Mouse (Mus musculus): ENCODE results near the gene Atp13a2. TPM values are rescaled to one million over a fixed set of nuclear protein-coding genes. Genes with fewer than 3 reads are reported as not detected.

Atp13a2 gene
- polyA plus RNA-seq (2015; fragmentation: Nextera tagmentation; extraction: Ambion mirVana) = 10.9 and 11.7 TPM in 2 replicates

DNA sequence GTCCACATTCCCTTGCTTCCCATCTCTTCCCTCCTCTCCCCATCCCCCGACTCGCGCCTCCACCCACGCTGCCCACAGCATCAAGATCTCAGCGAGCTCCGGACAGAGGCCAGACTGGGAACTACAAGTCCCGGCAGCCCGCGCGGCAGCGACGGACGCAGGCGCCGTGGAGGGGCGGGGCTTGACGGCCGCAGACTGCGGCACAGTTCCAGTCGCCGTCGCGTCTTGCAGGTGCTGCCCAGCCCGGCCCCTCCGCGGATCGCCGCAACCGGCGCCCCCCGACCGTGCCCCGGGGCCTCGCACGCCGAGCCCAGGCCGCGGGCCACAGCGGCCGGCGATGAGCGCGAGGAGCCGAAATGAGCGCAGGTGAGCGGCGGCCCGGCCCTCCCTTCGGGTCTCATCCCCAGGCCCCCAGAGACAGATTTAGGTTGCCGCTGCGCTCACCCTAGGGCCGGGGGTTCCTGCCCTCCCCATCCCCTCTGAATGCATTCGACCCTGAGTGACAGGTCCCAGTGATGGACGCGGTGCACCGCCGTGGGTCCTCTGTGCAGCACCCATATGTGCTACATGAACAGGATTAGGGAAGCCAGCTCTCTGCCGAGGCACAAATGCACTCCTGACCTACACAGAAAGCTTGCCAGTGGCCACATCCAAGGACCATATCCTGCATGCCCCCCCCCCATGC lies at the start of gene Atp13a2:
Gene Atp13a2 (plus strand): TSS at position 163 of the 685 bp plus-strand sequence.
- H3K27ac ChIP-seq (ENCODE audit: low read depth, low read length) = peak within 1 kb of the TSS; percentile 41; the same call in 1 of the 2 replicates

GRCm38 (mm10) chr4:140944356-140944755 lies 42.3 kb upstream of the Atp13a2 start:
- Histone ChIP-seq H3K4me3 (ENCODE audit: low read depth, low read length) (no peak overlapping the region), H3K27me3 (replicated peaks; ENCODE audit: control insufficient read depth, insufficient read depth, low read length) (no peaks in the 10 kb centered on the region), H3K27ac (ENCODE audit: low read depth, low read length) (no peak overlapping the region), H3K36me3 (ENCODE audit: control insufficient read depth, insufficient read depth) (no peaks in the 10 kb centered on the region), H3K4me1 (replicated peaks; ENCODE audit: control insufficient read depth, insufficient read depth, low read length) (no peaks in the 10 kb centered on the region), H3K9me3 (ENCODE audit: control insufficient read depth) (no peaks in the 10 kb centered on the region), H3K9ac (ENCODE audit: low read depth, low read length) (no peak overlapping the region), H3K4me2 (replicated peaks; ENCODE audit: low read depth) (no peak overlapping the region)
- TF ChIP-seq CTCF (IDR thresholded peaks at IDR 0.05; ENCODE audit: low read depth) = no peak
- 90% methylated on average over 12 of the region's 12 CpGs for WGBS
- ATAC-seq = no peak

More for the DNA sequence above, at the start of gene Atp13a2:
- H3K4me1 ChIP-seq (replicated peaks; ENCODE audit: control insufficient read depth, insufficient read depth, low read length) = peaks cover 4% of the 10 kb centered on the region; the same call in 1 of the 2 replicates
- H3K9ac ChIP-seq (ENCODE audit: low read depth, low read length) = peak within 1 kb of the TSS; percentile 85
- H3K36me3 ChIP-seq (ENCODE audit: control insufficient read depth, insufficient read depth) = peaks cover 7% of the 10 kb centered on the region; the same call in 1 of the 2 replicates
- ATAC-seq = peak; percentile 66
- H3K4me3 ChIP-seq (ENCODE audit: low read depth, low read length) = peak within 1 kb of the TSS; percentile 86
- no peaks in the 10 kb centered on the region for H3K9me3 ChIP-seq (ENCODE audit: control insufficient read depth)
- peak within 1 kb of the TSS; percentile 95 for H3K4me2 ChIP-seq (replicated peaks; ENCODE audit: low read depth)
- no peaks in the 10 kb centered on the region for H3K27me3 ChIP-seq (replicated peaks; ENCODE audit: control insufficient read depth, insufficient read depth, low read length)
- 1% methylated on average over 58 of the region's 58 CpGs for WGBS
- TF ChIP-seq CTCF (IDR thresholded peaks at IDR 0.05; ENCODE audit: low read depth) = peak; percentile 1; the same call in 1 of the 2 replicates

GRCm38 (mm10) chr4:140944961-140945442 lies 41.7 kb upstream of the Atp13a2 start:
- Histone ChIP-seq H3K27me3 (replicated peaks; ENCODE audit: control insufficient read depth, insufficient read depth, low read length) (no peaks in the 10 kb centered on the region), H3K27ac (ENCODE audit: low read depth, low read length) (no peak overlapping the region), H3K9ac (ENCODE audit: low read depth, low read length) (no peak overlapping the region), H3K4me3 (ENCODE audit: low read depth, low read length) (no peak overlapping the region), H3K4me2 (replicated peaks; ENCODE audit: low read depth) (no peak overlapping the region), H3K4me1 (replicated peaks; ENCODE audit: control insufficient read depth, insufficient read depth, low read length) (no peaks in the 10 kb centered on the region), H3K9me3 (ENCODE audit: control insufficient read depth) (no peaks in the 10 kb centered on the region), H3K36me3 (ENCODE audit: control insufficient read depth, insufficient read depth) (no peaks in the 10 kb centered on the region)
- 71% methylated on average over 5 of the region's 5 CpGs for WGBS
- no peak for ATAC-seq
- TF ChIP-seq CTCF (IDR thresholded peaks at IDR 0.05; ENCODE audit: low read depth) = no peak

GRCm38 (mm10) chr4:140945571-140945970 lies 41.1 kb upstream of the Atp13a2 start:
- ATAC-seq = no peak
- no peaks in the 10 kb centered on the region for H3K9me3 ChIP-seq (ENCODE audit: control insufficient read depth)
- no peak for TF ChIP-seq CTCF (IDR thresholded peaks at IDR 0.05; ENCODE audit: low read depth)
- H3K36me3 ChIP-seq (ENCODE audit: control insufficient read depth, insufficient read depth) = no peaks in the 10 kb centered on the region
- H3K27me3 ChIP-seq (replicated peaks; ENCODE audit: control insufficient read depth, insufficient read depth, low read length) = no peaks in the 10 kb centered on the region
- no peak overlapping the region for H3K27ac ChIP-seq (ENCODE audit: low read depth, low read length)
- no peak overlapping the region for H3K9ac ChIP-seq (ENCODE audit: low read depth, low read length)
- H3K4me3 ChIP-seq (ENCODE audit: low read depth, low read length) = no peak overlapping the region
- H3K4me1 ChIP-seq (replicated peaks; ENCODE audit: control insufficient read depth, insufficient read depth, low read length) = no peaks in the 10 kb centered on the region
- H3K4me2 ChIP-seq (replicated peaks; ENCODE audit: low read depth) = no peak overlapping the region
- WGBS = 94% methylated on average over 4 of the region's 4 CpGs

DNA sequence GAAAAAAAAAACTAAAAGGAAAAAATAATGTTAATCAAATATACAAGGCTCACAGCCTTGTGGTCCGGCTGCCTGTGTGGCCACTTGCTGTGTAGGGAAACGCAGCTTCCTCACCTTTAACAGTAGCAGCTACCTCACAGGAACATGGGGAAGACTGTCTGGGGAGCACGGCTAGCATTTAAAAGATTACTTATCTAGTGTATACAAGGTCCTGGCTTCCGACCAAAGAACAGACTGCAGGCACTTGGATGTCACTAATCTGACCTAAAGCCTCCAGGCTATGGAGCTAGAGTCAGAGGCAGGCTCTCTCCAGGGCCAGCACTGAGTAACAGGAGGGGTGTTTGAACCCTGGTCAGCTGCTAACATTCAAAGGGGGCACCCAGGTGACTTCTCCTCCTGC lies 40.6 kb upstream of the Atp13a2 start:
- no peak for ATAC-seq
- no peak overlapping the region for H3K27ac ChIP-seq (ENCODE audit: low read depth, low read length)
- WGBS = 40% methylated on average over 4 of the region's 4 CpGs
- H3K4me3 ChIP-seq (ENCODE audit: low read depth, low read length) = no peak overlapping the region
- no peaks in the 10 kb centered on the region for H3K4me1 ChIP-seq (replicated peaks; ENCODE audit: control insufficient read depth, insufficient read depth, low read length)
- no peaks in the 10 kb centered on the region for H3K36me3 ChIP-seq (ENCODE audit: control insufficient read depth, insufficient read depth)
- no peak for TF ChIP-seq CTCF (IDR thresholded peaks at IDR 0.05; ENCODE audit: low read depth)
- no peak overlapping the region for H3K9ac ChIP-seq (ENCODE audit: low read depth, low read length)
- no peaks in the 10 kb centered on the region for H3K9me3 ChIP-seq (ENCODE audit: control insufficient read depth)
- H3K27me3 ChIP-seq (replicated peaks; ENCODE audit: control insufficient read depth, insufficient read depth, low read length) = no peaks in the 10 kb centered on the region
- H3K4me2 ChIP-seq (replicated peaks; ENCODE audit: low read depth) = no peak overlapping the region

- Histone ChIP-seq H3K27ac (ENCODE audit: low read depth, low read length) (no peak overlapping the region), H3K9ac (ENCODE audit: low read depth, low read length) (no peak overlapping the region), H3K4me3 (ENCODE audit: low read depth, low read length) (no peak overlapping the region), H3K9me3 (ENCODE audit: control insufficient read depth) (no peaks in the 10 kb centered on the region), H3K4me1 (replicated peaks; ENCODE audit: control insufficient read depth, insufficient read depth, low read length) (no peaks in the 10 kb centered on the region), H3K4me2 (replicated peaks; ENCODE audit: low read depth) (no peak overlapping the region), H3K36me3 (ENCODE audit: control insufficient read depth, insufficient read depth) (no peaks in the 10 kb centered on the region), H3K27me3 (replicated peaks; ENCODE audit: control insufficient read depth, insufficient read depth, low read length) (no peaks in the 10 kb centered on the region)
- WGBS = 66% methylated on average over 14 of the region's 14 CpGs
- ATAC-seq = no peak
- TF ChIP-seq CTCF (IDR thresholded peaks at IDR 0.05; ENCODE audit: low read depth) = no peak
Observed at GRCm38 (mm10) chr4:140946580-140947205, 40.0 kb upstream of the Atp13a2 start.

Measured in intestine, postnatal 0 days (tissue).